Mouse (Mus musculus): Measurements from ENCODE around the gene Sde2.
A peak's percentile ranks its signal among the peaks of the same experiment; 100 is the strongest.
"Not testable (repeated sequence)": the region's sequence is repeated elsewhere in the genome, so short reads cannot be mapped to it uniquely, and the experiment has no call there.

Gene Sde2

GRCm38 (mm10) chr1:180889172-180889571 is 38.2 kb downstream of the Sde2 start:
- no peak for DNase-seq

- no peak for DNase-seq
These were observed 38.9 kb downstream of the Sde2 start for GRCm38 (mm10) chr1:180889841-180890240.

DNA sequence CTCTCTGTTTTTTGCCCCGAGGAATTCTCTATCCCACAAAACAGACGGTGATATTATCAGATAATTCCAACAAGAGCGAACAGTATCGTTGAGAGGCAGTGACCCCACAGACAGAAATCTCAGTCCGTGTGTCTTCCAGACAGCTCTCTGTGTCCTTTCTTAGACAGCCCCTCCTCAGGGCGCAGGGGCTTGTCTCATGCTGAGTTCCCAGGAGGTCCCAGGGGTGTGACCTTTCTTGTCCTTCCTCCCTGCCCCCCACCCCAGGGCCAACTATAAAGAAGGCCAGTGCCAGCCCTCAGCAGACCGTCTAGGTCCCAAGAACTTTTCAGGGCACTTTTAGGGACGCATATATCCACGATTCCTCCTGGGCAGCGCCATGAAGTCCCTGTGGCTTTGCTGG is 41.9 kb downstream of the Sde2 start, which contains the start of gene Lefty2:
Lefty2 (plus strand) TSS at position 301 of the 400 bp plus-strand sequence.
- DNase-seq: no peak

DNA sequence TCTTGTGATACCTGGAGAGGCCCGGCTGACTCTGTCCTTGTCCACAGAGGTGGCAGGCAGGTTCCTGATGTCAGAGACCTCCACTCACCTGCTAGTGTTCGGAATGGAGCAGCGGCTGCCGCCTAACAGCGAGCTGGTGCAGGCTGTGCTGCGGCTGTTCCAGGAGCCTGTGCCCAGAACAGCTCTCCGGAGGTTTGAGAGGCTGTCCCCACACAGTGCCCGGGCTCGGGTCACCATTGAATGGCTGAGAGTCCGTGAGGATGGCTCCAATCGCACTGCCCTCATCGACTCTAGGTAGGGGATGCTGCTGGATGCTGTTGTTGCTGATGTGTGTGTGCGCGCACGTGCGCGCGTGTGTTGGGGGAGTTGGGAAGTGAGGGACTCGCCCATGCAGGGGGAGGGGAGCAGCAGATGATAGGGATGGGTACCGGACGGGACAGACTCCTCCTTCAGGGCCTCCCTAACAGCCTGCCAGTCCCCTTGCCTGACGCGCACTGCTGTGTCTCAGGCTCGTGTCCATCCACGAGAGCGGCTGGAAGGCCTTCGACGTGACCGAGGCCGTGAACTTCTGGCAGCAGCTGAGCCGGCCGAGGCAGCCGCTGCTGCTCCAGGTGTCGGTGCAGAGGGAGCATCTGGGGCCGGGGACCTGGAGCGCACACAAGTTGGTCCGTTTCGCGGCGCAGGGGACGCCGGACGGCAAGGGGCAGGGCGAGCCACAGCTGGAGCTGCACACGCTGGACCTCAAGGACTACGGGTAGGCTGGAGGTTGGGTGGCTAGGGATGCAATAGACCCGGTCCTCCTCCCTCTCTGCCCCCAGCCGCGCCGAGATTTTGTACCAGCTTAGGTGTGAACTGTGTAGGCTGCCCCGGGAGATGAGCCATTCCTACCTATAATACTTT is 43.4 kb downstream of the Sde2 start:
- not testable (repeated sequence) for DNase-seq

- DNase-seq: peak; percentile 55 to 61
These were observed 50.2 kb downstream of the Sde2 start for GRCm38 (mm10) chr1:180901107-180901506.

GRCm38 (mm10) chr1:180902915-180903314 is 52.0 kb downstream of the Sde2 start:
- no peak for DNase-seq

- no peak for DNase-seq
These were observed 52.7 kb downstream of the Sde2 start for GRCm38 (mm10) chr1:180903666-180904038.

- DNase-seq: peak; percentile 97
These were observed 53.3 kb downstream of the Sde2 start, which contains the start of gene Pycr2 for GRCm38 (mm10) chr1:180904039-180904814. Pycr2 (plus strand) TSS chr1:180904293.

- no peak for DNase-seq
These were observed 53.8 kb downstream of the Sde2 start for GRCm38 (mm10) chr1:180904815-180905080.

GRCm38 (mm10) chr1:180905307-180905706 is 54.4 kb downstream of the Sde2 start:
- no peak for DNase-seq

GRCm38 (mm10) chr1:180905876-180906275 is 54.9 kb downstream of the Sde2 start:
- DNase-seq: no peak

DNA sequence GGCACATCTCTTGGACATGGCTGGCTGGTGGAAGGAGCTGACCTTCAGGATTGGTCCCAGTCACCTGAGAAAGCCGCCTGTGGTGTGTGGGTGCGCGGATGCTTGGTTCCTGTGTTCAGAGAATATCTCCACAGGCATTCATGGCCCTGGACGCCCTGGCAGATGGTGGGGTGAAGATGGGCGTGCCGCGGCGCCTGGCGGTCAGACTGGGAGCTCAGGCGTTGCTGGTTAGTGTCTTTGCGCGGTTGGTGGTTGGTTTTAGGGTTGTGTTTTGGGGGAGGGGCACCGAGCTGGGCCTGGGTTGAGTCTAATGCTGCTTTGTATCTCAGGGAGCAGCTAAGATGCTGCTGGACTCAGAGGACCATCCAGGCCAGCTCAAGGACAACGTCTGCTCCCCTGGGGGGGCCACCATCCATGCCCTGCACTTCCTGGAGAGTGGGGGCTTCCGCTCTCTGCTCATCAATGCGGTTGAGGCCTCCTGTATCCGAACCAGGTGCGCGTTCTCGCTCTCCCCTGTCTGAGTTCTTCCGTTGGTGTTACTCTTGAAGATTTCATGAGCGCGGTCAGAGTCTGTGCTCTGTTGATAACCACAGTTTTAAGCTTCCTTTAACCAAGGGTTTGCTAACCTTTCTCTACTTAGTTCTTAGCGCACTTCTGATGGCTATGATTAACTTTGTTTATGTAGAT is 55.7 kb downstream of the Sde2 start:
- DNase-seq: no peak

GRCm38 (mm10) chr1:180911138-180911537 is 60.2 kb downstream of the Sde2 start:
- DNase-seq: no peak

GRCm38 (mm10) chr1:180911653-180912287 is 60.8 kb downstream of the Sde2 start:
- no peak for DNase-seq

DNA sequence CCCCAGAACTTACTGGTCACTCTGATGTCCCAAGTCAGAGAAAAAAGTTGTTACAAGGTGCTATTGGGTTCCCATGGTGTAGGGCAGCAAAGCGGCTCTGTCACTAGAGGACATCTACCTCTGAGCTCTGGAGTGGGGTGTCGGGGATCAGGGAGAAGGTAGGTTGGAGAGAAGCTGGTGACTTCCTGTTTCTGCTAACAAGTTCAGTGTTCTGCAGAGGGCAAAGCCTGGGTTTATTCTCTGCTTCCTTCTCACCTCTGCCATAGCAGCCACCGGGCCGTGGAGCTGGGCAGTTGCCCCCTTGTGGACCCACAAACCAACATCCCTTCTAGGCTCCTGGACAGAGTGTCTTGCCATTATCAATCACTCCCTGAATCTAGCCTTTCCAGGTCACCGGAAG is 61.9 kb downstream of the Sde2 start:
- DNase-seq: no peak

DNA sequence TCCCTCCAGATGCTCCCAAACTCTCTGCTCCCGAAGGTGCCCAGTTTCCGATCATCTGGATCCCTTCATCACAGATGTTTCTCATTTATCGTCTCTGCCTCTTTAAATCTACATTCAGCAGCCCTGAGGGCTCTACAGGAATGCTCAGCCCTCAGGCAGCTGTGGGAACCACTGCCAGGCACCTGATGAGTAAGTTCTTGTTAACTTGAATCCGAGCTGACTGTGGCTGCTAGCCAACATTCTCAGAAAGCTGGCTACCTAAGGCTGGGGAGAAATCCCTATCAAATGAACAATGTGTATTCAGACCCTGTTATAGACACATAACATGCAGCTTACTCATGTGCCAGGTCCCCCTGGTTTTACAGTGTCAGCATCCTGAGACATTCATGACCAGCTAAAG is 62.9 kb downstream of the Sde2 start:
- no peak for DNase-seq

- DNase-seq: no peak
These were observed 65.5 kb downstream of the Sde2 start for GRCm38 (mm10) chr1:180916425-180916824.

DNA sequence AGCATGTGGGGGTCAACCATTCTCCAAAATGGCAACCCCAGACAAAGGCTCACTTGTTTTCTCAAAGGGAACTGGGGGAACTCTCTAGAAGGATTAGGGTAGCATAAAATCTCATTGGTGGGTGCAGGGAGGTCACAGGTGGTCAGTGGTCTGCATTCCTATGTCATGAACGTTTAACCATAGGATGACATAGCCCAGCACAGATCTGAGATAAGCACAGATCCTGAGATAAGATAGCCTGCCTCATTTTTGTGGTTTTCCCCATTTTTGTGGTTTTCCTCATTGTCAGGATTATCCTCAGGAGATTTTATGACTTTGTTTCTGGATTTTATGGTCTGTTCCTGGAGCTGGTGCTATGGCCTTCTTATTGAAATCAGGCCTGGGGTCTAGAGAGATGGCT is 66.1 kb downstream of the Sde2 start:
- DNase-seq: no peak

All from cerebellum, postnatal 14 days (tissue).